Comparison of ENCODE assay signal across 14 mouse cellular contexts in the genomic region with DNA sequence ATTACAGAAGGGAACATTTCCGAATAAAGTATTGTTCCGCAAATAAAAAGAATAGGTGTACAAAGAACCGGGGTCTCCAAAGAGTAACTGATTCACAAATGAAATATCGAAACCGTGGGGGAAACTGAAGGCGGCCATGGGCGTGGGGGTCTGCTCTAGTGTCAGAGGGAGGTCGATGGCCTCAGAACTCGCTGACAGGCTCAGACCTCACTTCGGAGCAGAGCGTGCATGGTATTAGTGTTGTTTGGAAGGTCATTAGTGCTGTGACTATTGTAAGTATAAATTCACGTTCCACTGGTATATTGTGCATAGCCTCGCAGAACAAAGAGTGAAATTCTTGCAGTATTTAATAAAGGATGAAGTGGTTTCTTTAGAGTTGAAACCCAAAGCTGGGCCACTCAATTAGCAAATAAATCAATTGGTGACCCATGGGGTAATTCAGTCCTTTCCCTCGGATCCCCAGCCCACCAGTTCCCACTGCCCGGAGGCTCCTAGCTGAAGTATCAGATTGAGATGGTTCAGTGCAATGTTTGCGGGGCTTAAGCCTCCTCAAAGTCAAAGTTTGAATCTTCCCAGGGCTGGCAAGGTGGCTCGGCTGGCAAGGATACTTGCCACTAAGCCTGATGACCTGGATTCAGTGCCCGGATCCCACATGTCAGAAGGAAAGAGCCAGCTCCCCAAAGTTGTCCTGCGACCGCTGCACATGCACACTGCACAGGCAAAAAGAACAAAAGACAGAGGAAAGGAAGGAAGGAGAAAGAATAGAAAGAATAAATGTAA.
DNase-seq lines count a peak whose midpoint lies in the region; ATAC-seq lines count a peak whose summit lies in the region.
"Had no signal": no experiment of that assay in that cellular context is flagged by ENCODE, and none has a peak within 500 bp of the region (broad histone marks: within the 10 kb centered on the region; RNA-seq: fewer than 3 reads in every experiment).

No protein-coding gene starts in this region.

- H3K4me3 ChIP-seq in neural tube, embryonic 14.5 days (ENCODE audit: low read depth, low read length) = no peak overlapping the region

- H3K27me3 ChIP-seq in neural tube, embryonic 14.5 days (ENCODE audit: control insufficient read depth, insufficient read depth, low read length) = no peaks in the 10 kb centered on the region

- ATAC-seq in neural tube, embryonic 14.5 days (ENCODE audit: low read depth) = no peak

- WGBS in neural tube, embryonic 14.5 days = 35% methylated on average over 20 of the region's 20 CpGs

- H3K27ac ChIP-seq in neural tube, embryonic 14.5 days (ENCODE audit: low read depth, low read length) = no peak overlapping the region

- peaks cover 5% of the 10 kb centered on the region; the same call in 1 of the 2 replicates for H3K4me1 ChIP-seq in neural tube, embryonic 14.5 days (ENCODE audit: control insufficient read depth, insufficient read depth, low read length)

- no peaks in the 10 kb centered on the region for H3K36me3 ChIP-seq in neural tube, embryonic 14.5 days (ENCODE audit: control insufficient read depth, insufficient read depth, low read length)

- peak overlapping the region; percentile 11; the same call in 1 of the 2 replicates for H3K4me2 ChIP-seq in neural tube, embryonic 14.5 days (ENCODE audit: low read depth, low read length)

- DNase-seq in gastrocnemius, postnatal 14 days = peak; percentile 53
- no peak for DNase-seq in gastrocnemius, postnatal 4 days (ENCODE audit: low spot score in 2 of 2)
- peak; percentile 31 for DNase-seq in retina, postnatal 1 day
- DNase-seq in retina, embryonic 14.5 days (ENCODE audit: low spot score) = no peak
- DNase-seq in gastrocnemius, postnatal 25 days = peak; percentile 37
- no peak for DNase-seq in thymus, postnatal 14 days
- DNase-seq in urinary bladder, postnatal 10 days (ENCODE audit: low spot score) = no peak
- DNase-seq: adrenal gland, postnatal 25 days; kidney, adult 9 months; liver; lung, postnatal 10 days; right cerebral cortex, postnatal 14 days; thymus, adult 18-20 months had no signal

- intact Hi-C loops in gastrocnemius, postnatal 14 days (cut with DNase I; ENCODE audit: low total_unique reads) = no loop called here

- no peak overlapping the region for H3K9ac ChIP-seq in neural tube, embryonic 14.5 days (replicated peaks; ENCODE audit: low read depth, low read length)

- H3K9me3 ChIP-seq in neural tube, embryonic 14.5 days (ENCODE audit: control insufficient read depth, low read length) = no peaks in the 10 kb centered on the region

Comparison
In these comparisons a context has a peak if more than half of its experiments do, and no peak if none do; other contexts are left out.
1. DNase-seq: peak in gastrocnemius, postnatal 14 days (single experiment), retina, postnatal 1 day (single experiment) and gastrocnemius, postnatal 25 days (single experiment); none in gastrocnemius, postnatal 4 days (0 of 2), retina, embryonic 14.5 days (single experiment), thymus, postnatal 14 days (single experiment) and urinary bladder, postnatal 10 days (single experiment).